Mouse (Mus musculus) layer of hippocampus, adult 6 months (tissue): ENCODE measurements around the gene Serpine2. TPM values are rescaled to one million over a fixed set of nuclear protein-coding genes. Genes with fewer than 3 reads are reported as not detected.

Experiments used
- long read RNA-seq, 2 experiments: library from polyadenylated mRNA; unstranded; transcript quantifications; one replicate each; pipeline ENCODE4 v2.0.0; 2019 to 2020
- polyA plus RNA-seq: library from polyadenylated mRNA; unstranded; fragments of <200 nt; fragmentation: Nextera tagmentation; gene quantifications from 2 replicates; pipeline ENCODE4 v1.2.3, GENCODE M21; 2021

The Serpine2 gene
- 415 and 438 TPM in 2 replicates for polyA plus RNA-seq
- long read RNA-seq, experiment 1, transcript Serpine2-201 (9 exons, 2,210 nt) = major isoform, 682 of 811 reads
- long read RNA-seq, experiment 1, partial matches to known transcripts = 82 of 811 reads
- long read RNA-seq, experiment 1, other reads (novel, unspliced or antisense) = 44 of 811 reads
- long read RNA-seq, experiment 2, transcript Serpine2-201 (9 exons, 2,210 nt) = major isoform, 2,713 of 2,870 reads
- long read RNA-seq, experiment 2, transcript Serpine2-205 (1 exons, 1,129 nt) = minor isoform, 6 of 2,870 reads
- long read RNA-seq, experiment 2, partial matches to known transcripts = 68 of 2,870 reads
- long read RNA-seq, experiment 2, other reads (novel, unspliced or antisense) = 83 of 2,870 reads

GRCm38 (mm10) chr1:79861130-79861942, at the start of gene Serpine2:
TSS of gene Serpine2 (minus strand) at chr1:79861180.

GRCm38 (mm10) chr1:79775927-79776458, 85.0 kb downstream of the Serpine2 start, which contains the start of the genes Mrpl44 and Wdfy1:
TSS of gene Mrpl44 (plus strand) at chr1:79776018.
TSS of gene Wdfy1 (minus strand) at chr1:79776143.

Other genes starting within 250 kb of the Serpine2 start
- 0.51 and 0.75 TPM in 2 replicates for gene Ap1s3, start 189.2 kb downstream of the Serpine2 start, polyA plus RNA-seq
- gene Mrpl44, start 85.2 kb downstream of the Serpine2 start, polyA plus RNA-seq = 49.6 and 55.7 TPM in 2 replicates
- gene Wdfy1, start 85.0 kb downstream of the Serpine2 start, polyA plus RNA-seq = 8.9 and 32.8 TPM in 2 replicates